Mouse (Mus musculus) WW6 (cell line): ENCODE results near the gene Trim47.

Experiments
- DNase-seq: peaks from one replicate; pipeline ENCODE4 v3.0.0-alpha.2; 2013; ENCODE audit warnings: low read depth, low spot score

Trim47 gene

GRCm38 (mm10) chr11:116088188-116088587 lies 38.8 kb downstream of the Trim47 start:
- DNase-seq: no peak

- DNase-seq: peak; percentile 80
Measured at GRCm38 (mm10) chr11:116087194-116088130, 39.5 kb downstream of the Trim47 start.

- peak; percentile 100 for DNase-seq
Measured at GRCm38 (mm10) chr11:116086258-116087193, 40.5 kb downstream of the Trim47 start, which contains the start of gene Wbp2. Gene Wbp2, minus strand, starts transcription at chr11:116086995.

GRCm38 (mm10) chr11:116084166-116084565 lies 42.8 kb downstream of the Trim47 start:
- no peak for DNase-seq

- no peak for DNase-seq
Measured at GRCm38 (mm10) chr11:116083096-116083672, 43.8 kb downstream of the Trim47 start.

DNA sequence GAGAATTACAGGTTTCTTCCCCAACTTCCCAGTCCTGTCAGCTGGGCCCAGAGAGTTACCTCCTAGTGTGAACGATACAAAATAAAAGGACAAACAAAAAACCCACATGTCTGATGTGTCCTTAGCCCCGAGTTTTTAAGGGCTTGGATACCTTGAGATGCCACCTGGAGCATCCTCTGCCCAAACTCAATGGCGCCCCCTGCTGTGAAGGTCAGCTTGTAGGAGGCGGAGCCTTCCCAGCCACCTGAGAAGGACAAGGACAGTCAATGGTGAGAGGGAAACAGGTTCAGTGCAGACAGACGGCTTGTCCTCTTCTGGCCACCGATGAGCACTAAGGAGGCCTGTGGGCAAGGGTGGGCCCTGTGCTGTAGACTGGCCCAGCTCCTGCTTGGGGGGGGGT lies 45.9 kb downstream of the Trim47 start:
- no peak for DNase-seq

GRCm38 (mm10) chr11:116079511-116079910 lies 47.5 kb downstream of the Trim47 start:
- DNase-seq: no peak

- no peak for DNase-seq
Measured at GRCm38 (mm10) chr11:116078676-116079320, 48.2 kb downstream of the Trim47 start.

DNA sequence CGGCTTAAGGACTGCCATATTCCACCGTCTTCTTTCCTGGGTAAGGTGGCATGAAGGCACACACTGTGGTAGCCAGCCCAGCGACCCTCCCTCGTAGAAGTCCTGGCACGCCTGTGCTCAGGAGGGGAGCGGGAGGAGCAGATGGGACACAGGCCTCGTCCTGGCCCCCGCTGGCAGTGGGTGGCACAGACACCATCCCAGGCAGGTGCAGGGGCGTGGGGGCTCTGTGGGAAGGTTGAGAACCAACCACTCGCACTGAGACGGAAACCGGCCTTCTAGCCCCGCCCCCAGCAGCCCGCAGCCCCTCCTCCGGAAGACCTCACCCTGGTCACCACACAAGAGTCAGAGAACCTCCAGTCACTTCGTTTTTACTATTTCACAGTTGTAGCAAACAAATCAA lies 48.8 kb downstream of the Trim47 start:
- DNase-seq: no peak

DNA sequence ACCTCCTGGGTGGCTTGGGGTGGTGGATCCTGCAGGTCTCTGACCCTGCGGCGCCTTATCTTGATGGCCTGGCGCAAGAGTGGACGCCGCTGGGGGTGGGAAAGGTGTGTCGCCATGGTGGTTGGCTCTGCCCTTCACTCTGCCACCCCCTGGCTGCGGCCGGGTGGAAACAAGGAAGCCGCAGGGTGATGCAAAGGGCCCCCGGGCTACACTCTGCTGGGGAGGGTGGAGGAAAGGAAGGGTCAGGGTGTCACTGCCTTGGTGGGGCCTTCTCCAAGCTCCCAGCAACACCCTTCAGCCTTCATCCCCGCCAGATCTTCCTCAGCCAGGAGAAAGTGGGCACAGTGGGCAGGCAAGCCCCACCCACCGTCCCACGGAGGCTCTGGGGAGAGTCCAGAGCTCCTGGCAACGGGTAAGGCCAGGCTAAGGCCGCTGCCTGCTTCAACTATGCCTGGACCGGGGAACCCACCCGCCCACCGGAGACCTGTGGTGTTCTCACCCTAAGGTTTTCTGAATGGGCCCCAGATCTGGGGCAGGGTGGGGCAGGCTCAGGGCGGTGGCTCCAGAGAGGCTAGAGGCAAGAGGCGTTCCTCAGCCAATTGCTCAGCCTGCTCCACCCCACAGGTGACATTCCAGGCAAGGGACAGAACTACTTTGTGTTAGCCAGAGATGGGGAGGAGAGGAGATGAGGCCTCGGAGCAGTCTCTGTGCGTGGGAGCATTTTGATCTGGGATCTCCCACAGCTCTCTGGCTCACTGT lies 49.4 kb downstream of the Trim47 start, which contains the start of gene Unc13d:
Gene Unc13d (minus strand): TSS at position 516 of the 759 bp plus-strand sequence.
- no peak for DNase-seq

- no peak for DNase-seq
Measured at GRCm38 (mm10) chr11:116076836-116077235, 50.2 kb downstream of the Trim47 start.

- no peak for DNase-seq
Measured at GRCm38 (mm10) chr11:116076266-116076540, 50.8 kb downstream of the Trim47 start.

DNA sequence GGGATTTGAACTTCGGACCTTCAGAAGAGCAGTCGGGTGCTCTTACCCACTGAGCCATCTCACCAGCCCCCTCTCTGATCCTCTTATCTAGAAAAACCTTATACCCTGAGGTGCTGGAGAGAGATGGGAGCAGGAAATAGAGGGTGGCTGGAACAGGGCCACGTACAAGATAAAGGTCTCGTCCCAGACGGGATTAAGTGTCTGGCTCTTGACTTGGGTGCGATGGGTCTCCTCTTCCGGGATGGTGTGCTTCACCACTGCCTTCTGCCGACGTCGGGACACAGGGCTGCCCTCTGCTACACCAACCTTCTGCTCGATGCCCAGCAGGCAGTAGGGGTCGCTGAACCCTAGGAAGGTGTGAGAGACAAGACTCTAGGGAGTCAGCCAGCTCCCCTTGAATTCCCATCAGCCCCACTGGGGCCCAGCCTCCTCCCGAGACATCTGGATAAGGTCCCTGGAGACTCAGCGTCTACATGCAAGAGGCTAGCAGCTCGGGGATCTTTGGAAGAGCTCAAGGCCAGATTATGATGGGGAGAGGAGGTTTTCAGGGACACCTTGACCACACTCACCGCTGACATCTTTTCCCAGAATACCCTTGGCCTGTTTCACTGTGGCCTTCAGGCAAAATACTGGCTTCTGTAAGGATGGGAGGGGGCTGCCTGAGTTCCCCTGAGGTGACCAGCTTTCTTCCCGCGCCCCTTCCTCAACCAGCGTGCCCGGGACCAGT lies 51.3 kb downstream of the Trim47 start:
- no peak for DNase-seq

DNA sequence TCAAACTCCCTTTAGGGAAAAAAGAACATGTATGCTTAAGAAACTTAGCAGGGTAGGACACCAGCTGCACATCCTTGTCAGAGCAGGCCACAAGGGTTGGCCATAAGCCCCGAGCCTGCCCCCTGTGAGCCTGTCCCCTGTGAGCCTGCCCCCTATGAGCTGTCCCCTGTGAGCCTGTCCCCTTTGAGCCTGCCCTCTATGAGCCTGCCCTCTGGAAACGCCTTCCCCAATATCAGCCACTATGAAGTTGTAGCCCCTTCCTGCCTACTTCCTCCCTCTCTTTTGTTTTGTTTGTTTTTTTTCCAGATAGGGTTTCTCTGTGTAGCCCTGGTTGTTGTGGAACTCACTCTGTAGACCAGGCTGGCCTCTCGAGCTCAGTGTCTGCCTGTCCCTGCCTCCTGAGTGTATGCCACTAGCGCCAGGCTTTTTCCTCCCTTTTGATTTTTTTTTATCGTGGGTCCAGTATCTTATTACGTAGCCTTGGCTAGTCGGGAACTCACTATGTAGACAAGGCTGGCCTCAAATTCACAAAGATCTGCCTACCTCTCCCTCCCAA lies 52.5 kb downstream of the Trim47 start:
- DNase-seq: no peak

GRCm38 (mm10) chr11:116072608-116073007 lies 54.4 kb downstream of the Trim47 start:
- DNase-seq: no peak

- DNase-seq: peak; percentile 61
Measured at GRCm38 (mm10) chr11:116071510-116071909, 55.5 kb downstream of the Trim47 start.

GRCm38 (mm10) chr11:116065345-116065744 lies 61.7 kb downstream of the Trim47 start:
- DNase-seq: no peak

GRCm38 (mm10) chr11:116064187-116064867 lies 62.7 kb downstream of the Trim47 start:
- DNase-seq: no peak

DNA sequence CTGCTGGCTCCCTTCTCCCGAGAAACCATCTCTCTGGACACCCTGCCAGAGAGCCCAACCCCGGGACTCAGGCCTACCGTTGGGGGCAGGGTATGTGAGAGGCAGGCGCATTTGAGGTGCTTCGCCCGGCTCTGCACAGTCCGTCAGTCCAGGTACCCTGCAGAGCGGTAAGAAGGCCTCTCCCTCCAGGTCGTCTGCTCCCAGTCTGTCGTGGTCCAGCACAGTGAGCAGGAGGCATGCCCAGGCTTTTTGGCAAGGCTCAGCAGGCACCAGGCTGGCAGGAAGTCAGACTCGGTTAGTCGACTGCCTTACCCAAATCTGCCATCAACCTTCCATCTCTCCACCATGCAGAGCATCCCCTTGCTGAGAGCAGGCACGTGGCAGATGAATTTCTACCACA lies 63.4 kb downstream of the Trim47 start:
- DNase-seq: no peak
